Mouse (Mus musculus) layer of hippocampus, adult 2 months (tissue): ENCODE measurements around the gene Wnk1. TPM values are rescaled to one million over a fixed set of nuclear protein-coding genes. Genes with fewer than 3 reads are reported as not detected.

Source experiments
- DNase-seq, 2 experiments: peaks; one replicate each; pipeline ENCODE4 v3.0.0; 2022; ENCODE audit warnings: low spot score in 2 of 2
- H3K27ac ChIP-seq: fragments of 200-600 bp; 2 replicates; pipeline ENCODE4 v1.8.1; 2022
- H3K4me3 ChIP-seq: fragments of 200-600 bp; 2 replicates; pipeline ENCODE4 v1.8.1; 2022; ENCODE audit warnings: mild to moderate bottlenecking
- CTCF ChIP-seq: fragments of 200-600 bp; conservative IDR thresholded peaks from 2 replicates; pipeline ENCODE4 v1.8.1; 2022; ENCODE audit warnings: antibody characterized with exemption, mild to moderate bottlenecking, moderate library complexity
- microRNA-seq, 2 experiments: library from miRNA; unstranded; fragments of <30 nt; microRNA quantifications; one replicate each; pipeline ENCODE4 v1.2.0; 2021
- total RNA-seq, 2 experiments: library from RNA; stranded (reverse); gene quantifications; 2 replicates each; pipeline ENCODE4 v1.2.3; 2021

Wnk1 gene
- total RNA-seq, 2 experiments from 2014 or later = 185 to 194 TPM

DNA sequence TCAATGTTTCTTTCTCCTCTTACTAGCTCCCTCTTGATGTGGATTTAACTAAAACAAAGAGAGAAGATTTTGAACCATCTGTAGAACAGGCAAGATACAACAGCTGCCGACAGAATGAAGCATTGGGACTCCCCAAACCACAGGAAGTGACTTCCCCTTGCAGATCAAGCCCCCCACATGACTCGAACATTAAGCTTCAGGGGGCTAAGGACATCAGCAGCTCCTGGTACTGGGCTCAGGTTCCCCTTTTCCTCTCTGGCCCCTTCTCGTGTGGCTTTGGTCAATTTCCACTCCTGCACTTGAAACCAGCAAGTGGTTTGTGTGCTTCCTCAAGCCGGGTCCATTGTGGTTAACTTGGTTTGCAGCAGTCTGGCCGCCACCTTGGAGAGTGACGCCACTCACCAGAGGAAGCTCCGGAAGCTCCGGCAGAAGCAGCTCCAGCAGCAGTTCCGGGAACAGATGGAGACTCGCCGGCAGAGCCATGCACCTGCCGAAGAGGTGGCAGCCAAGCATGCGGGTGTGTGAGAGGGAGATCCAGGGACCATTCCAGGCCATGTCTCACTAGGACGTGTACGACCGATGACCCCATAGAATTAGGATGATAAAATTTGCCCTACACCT, 119.8 kb downstream of the Wnk1 start:
- TF ChIP-seq CTCF = no peak
- no peak for DNase-seq
- Histone ChIP-seq H3K27ac (no peak overlapping the region), H3K4me3 (no peak overlapping the region)

DNA sequence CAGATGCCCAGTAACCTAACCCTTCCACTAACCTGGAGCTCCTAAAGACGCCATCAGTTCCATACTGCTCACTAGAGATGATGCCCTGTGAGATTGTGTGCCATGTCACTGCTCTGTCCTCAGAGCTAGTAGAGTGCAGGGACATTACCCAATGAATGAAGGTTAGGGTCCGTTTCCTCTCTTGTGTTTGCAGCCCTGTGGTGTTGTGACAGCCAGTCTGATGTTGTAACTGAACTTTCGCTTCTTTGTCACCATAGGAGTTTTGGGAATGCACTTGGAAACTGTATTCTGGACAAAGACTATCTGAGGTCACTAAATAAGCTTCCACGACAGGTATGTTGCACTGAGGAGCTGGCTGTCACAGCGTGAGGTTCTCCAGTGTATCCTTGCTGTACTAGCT, 122.8 kb downstream of the Wnk1 start:
- DNase-seq = no peak
- Histone ChIP-seq H3K4me3 (no peak overlapping the region), H3K27ac (no peak overlapping the region)
- no peak for TF ChIP-seq CTCF

DNA sequence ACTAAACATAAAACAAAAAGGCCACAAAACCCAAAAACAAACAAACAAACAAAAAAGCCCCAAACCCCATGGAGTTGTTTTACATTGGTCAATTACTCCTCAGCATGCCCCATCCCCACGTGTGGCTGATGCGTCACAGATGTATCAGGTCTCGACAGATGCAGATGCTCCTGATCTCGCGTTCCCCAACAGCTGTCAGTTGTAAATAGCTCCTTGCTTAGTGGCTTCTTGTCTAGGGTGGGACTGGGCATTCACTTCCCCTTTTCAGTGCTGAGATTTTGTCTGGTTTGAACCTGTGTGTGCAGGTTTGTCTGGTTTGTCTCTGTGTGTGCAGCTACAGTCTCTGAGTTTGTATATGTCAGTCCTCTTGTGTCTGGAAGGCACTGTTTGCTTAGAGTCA, 126.4 kb downstream of the Wnk1 start:
- H3K4me3 ChIP-seq = no peak overlapping the region
- no peak overlapping the region for H3K27ac ChIP-seq
- no peak for TF ChIP-seq CTCF
- no peak for DNase-seq

GRCm38 (mm10) chr6:119905461-119905860, 133.0 kb downstream of the Wnk1 start:
- Histone ChIP-seq H3K27ac (no peak overlapping the region), H3K4me3 (no peak overlapping the region)
- no peak for DNase-seq
- no peak for TF ChIP-seq CTCF

- peak overlapping the region; percentile 84 for H3K4me3 ChIP-seq
- peak overlapping the region; percentile 98 for H3K27ac ChIP-seq
- no peak for TF ChIP-seq CTCF
- no peak for DNase-seq
Measured at GRCm38 (mm10) chr6:119903081-119903789, 135.2 kb downstream of the Wnk1 start.

- DNase-seq = peak; percentile 85 to 91
- Histone ChIP-seq H3K4me3 (peak within 1 kb of the TSS; percentile 84), H3K27ac (peak within 1 kb of the TSS; percentile 98)
- no peak for TF ChIP-seq CTCF
Measured at GRCm38 (mm10) chr6:119902204-119903080, 136.0 kb downstream of the Wnk1 start, which contains the start of gene Rad52. Gene Rad52, plus strand, starts transcription at chr6:119902698.

DNA sequence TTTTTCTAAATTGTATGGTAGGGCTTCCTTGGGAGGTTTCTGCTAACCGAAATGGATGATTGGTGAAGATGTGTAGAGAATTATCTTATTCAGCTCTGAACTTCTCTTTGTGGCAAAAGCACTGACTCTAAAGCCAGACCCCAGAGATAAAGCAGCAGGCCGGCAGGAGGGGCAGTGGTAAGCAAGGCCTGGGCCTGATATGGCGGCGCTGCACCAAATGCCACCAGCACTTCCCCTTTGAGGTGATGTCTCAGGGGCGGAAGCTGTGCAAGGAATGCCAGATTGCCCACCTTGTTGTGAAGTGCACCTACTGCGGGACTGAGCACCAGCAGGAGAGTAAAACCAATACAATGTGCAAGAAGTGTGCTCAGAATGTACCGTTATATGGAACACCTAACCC, 145.8 kb downstream of the Wnk1 start:
- no peak for DNase-seq
- Histone ChIP-seq H3K4me3 (no peak overlapping the region), H3K27ac (no peak overlapping the region)
- TF ChIP-seq CTCF = no peak

DNA sequence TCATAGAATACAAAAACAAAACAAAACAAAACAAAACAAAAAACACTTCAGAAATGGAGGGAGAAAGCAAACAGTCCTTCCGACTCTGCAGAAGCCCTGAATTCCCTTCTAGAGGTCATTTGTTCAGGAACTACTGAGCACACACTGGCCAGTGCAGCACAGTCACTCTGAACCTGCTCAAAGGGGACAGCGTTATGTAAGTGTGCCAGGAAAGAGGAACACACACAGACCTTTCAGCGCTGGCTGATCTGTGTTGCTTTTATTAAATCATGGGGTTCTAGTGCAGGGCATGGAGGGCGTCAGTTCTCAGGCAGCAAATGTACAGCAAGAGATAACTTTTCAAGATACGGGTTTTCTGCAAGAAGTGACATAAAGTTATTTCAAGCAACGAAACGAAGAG, 155.3 kb downstream of the Wnk1 start:
- DNase-seq = no peak
- no peak overlapping the region for H3K4me3 ChIP-seq
- no peak for TF ChIP-seq CTCF
- H3K27ac ChIP-seq = no peak overlapping the region

Small RNAs within 50 kb of the gene (microRNA-seq; reads per million reads assigned to microRNA genes)
- gene Mir706 = 0 reads per million in 2 experiments

Other genes with a start within 250 kb of the Wnk1 start
- 10 to 100 TPM; 51.9 to 54.5 TPM for gene Erc1, start 190.5 kb downstream of the Wnk1 start, total RNA-seq
- gene Rad52, start 136.0 kb downstream of the Wnk1 start, total RNA-seq = 10 to 100 TPM; 45.4 to 49.7 TPM
- gene Ninj2, start 54.7 kb upstream of the Wnk1 start, total RNA-seq = under 1 TPM; 0.74 to 0.91 TPM